Mouse (Mus musculus) cerebral cortex, adult 2 months (tissue): ENCODE results near the gene Rd3l.

Experiments
- WGBS: fragments of 180-500 bp; shearing (Covaris S2); methylation state at CpG from one replicate; pipeline ENCODE4 v1.1.7; 2018; 5-methylcytosine and 5-hydroxymethylcytosine counted together

Gene Rd3l

DNA sequence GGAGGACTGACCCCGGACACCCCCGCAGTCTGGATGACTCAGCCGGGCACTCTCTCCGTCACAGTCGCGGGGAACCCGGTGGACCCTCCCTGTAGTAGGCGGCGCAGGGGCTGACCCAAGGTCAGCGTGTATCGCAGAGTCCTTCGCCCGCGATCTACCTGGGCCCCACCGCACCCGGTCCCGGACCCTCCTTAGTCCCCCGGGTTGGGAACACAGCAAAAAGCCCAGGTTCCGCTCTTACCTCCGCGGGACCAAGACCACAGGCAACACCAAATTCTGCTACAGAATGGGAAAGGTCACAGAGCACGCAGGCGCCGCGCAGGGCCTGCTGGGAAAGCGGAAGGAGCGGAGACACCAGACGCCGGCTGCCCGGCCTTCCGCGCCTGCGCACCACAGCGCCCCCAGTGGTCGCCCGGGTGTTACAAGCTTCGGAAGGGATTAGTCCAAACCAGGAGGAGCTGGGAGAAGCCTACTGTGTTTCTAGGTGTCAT lies 14.4 kb downstream of the Rd3l start, which contains the start of gene Atp5mpl:
Gene Atp5mpl (minus strand): TSS at position 295 of the 491 bp plus-strand sequence.
- WGBS: under 1% methylated on average over 37 of the region's 37 CpGs

DNA sequence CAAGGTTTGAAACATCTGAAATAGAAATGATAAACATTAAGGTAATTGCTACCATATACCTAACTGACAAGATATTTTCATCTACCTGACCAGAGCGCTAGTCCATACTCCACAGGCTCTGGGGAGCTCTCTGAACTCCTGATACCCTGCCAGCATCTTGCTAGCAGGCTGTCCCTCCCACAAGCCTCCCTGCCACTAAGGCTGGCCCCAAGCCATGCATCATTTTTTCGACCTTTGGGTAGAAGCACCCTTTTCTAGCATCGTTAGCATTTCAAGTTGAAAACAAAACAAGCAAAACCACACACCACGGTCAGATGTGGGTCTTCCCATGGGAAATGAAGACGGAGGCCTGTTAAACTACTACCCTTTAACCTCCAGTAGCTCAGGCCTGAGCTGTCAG lies 17.8 kb downstream of the Rd3l start:
- 67% methylated on average over 5 of the region's 5 CpGs for WGBS

GRCm38 (mm10) chr12:111958101-111958865 lies 22.8 kb downstream of the Rd3l start:
- WGBS: 39% methylated on average over 9 of the region's 9 CpGs

DNA sequence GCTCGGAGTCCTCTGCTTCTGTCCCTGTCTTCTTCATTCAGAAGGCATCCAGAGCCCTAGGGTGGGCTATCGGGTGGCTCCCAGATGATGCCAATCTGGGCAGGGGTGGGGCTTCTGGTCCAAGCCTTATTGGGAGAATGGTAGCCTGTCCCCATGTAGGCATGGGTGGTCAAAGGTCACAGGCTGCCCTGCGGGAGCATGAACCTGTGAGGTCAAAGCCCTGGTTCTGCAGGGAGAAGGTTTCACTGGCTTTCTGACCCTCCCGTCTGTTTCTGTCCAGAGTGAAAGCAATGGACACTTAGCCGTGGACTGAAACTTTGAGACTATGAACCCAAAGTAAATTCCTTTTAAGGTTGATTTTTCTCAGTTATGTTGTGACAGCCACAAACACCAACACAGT lies 24.9 kb downstream of the Rd3l start:
- WGBS: 93% methylated on average over 5 of the region's 5 CpGs

- 59% methylated on average over 5 of the region's 5 CpGs for WGBS
Observed at GRCm38 (mm10) chr12:111951701-111952100, 29.4 kb downstream of the Rd3l start.

GRCm38 (mm10) chr12:111950486-111950885 lies 30.6 kb downstream of the Rd3l start:
- 68% methylated on average over 5 of the region's 5 CpGs for WGBS

- 57% methylated on average over 2 of the region's 2 CpGs for WGBS
Observed at GRCm38 (mm10) chr12:111946716-111947115, 34.4 kb downstream of the Rd3l start.

GRCm38 (mm10) chr12:111945765-111946655 lies 35.1 kb downstream of the Rd3l start:
- whole genome bisulfite sequencing: 67% methylated on average over 11 of the region's 15 CpGs

- 63% methylated on average over 8 of the region's 8 CpGs for WGBS
Observed at GRCm38 (mm10) chr12:111945115-111945514, 36.0 kb downstream of the Rd3l start.

GRCm38 (mm10) chr12:111944065-111944987 lies 36.8 kb downstream of the Rd3l start:
- 71% methylated on average over 17 of the region's 20 CpGs for WGBS

GRCm38 (mm10) chr12:111943421-111944064 lies 37.6 kb downstream of the Rd3l start:
- WGBS: 78% methylated on average over 10 of the region's 10 CpGs

GRCm38 (mm10) chr12:111938623-111939177 lies 42.4 kb downstream of the Rd3l start:
- 93% methylated on average over 1 of the region's 1 CpGs for WGBS

DNA sequence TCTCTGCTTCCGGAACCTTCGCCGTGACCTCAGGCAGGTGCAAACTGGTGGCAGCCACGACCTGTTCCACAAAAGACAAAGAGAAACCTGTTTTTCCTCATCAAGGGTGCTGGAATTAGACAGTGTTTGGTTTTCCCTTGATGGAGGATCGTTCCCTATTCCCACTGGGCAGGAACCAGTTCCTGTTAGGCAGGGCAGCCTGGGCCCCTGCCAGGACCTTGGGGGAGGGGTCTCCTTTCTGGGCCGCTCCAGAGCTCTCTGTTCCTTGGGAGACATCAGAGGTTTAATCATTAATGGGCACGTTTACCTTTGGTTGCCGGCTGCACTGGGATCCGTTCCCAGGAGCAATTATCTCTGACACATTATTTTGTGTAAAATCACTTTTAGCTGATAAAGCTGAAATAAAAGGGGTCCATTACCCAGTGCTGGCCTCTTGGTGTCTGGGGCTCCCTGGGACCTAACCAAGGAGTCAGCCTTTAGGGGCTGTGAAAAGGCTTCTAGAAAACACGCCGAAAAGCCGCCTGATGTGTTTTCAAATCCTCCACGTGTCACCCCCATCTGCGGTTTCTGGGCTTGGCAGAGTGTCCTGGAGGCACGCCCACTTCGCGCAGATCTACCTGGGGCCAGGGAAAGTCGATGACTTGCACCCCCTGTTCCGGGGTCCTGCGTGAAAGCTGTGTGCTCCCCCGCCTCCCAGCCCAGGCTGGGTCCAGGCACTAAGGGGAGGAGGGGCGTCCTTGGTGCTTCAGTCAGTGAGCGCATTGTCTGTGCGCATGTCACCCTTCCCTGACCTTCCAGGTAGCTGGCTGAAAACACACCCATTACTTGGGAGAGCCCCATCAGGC lies 44.2 kb downstream of the Rd3l start:
- 37% methylated on average over 24 of the region's 24 CpGs for WGBS

DNA sequence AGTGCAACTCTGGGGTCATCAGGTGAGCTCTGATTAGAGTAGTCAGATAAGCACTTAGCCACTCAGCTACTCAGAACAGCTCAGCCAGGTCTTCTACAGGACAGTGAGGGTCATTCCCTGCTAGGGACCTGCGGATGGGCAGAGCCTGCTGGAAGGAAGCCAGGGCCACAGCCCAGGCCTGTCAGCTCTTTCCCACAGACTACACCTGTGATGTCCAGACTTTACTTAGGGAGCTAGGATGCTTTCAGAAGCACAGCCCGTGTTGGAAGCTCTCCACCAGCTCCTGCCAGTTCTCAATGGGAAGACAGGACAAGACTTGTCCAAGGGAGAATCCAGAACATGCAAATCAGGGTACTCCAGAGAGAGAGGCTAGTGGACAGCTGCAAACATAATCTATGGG lies 47.1 kb downstream of the Rd3l start:
- 83% methylated on average over 2 of the region's 2 CpGs for WGBS

DNA sequence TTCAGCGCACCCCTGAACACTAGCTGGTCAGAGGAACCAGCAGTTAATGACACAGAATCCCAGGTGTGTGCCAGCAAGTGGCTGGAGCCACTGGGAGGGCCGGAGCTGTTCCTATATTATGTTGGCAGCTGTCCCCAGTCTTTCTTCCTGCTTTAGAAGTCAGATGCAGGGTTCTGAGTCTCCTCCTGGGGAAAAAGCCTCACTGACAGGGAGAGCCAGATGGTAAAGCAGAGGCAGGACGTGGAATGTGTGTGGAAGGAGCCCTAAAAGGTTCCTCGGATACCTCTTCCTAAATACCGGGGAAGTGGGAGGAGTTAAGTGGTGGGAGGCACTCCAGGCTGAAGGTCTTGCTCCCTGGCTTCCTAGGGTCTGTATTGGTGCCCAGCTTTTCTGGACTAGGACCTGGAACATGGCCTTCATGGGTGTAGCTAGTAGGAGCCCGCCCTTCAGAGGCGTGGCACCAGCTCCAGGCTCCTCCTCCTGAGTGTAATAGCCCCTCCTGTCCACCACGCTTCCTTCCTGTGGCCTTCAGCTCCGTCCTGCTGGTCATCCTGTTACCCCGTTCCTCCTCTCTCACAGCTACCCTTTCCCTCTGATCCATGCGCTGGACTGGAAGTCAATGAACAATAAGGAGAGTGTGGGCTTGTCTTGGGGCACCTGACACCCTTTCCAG lies 47.9 kb downstream of the Rd3l start:
- 53% methylated on average over 11 of the region's 11 CpGs for WGBS

DNA sequence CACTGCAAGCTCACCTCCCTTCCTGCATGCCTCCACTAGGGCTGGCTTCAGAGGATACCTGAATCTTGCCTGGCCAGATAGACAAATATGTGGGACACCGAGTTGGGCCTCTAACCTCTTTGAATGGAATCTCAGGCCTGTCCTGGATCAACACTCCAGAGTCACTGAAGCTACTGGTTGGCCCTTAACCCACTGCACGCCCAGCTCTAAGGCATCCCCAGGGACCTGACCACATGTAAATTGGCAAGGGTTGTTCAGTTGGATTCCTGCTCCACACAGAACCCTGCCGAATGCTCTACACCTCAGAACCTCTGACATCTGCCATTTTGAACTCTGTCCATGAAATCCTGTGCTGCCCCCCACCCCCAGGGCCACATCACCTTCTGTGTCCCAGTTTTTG lies 48.6 kb downstream of the Rd3l start:
- WGBS: 82% methylated on average over 3 of the region's 3 CpGs

- WGBS: 84% methylated on average over 9 of the region's 9 CpGs
Observed at GRCm38 (mm10) chr12:111931411-111932025, 49.6 kb downstream of the Rd3l start.
